Mouse (Mus musculus): ENCODE measurements around the gene Fam170b.

- no peak for TF ChIP-seq POLR2A (IDR thresholded peaks at IDR 0.05; ENCODE audit: borderline replicate concordance, control insufficient read depth, low read depth, low read length)
- no peak for TF ChIP-seq CTCF (IDR thresholded peaks at IDR 0.05; ENCODE audit: control insufficient read depth, insufficient read depth, low read length)
These were observed 17.2 kb upstream of the Fam170b start for GRCm38 (mm10) chr14:32816533-32816932.
